ENCODE assay signal across 13 mouse cellular contexts in the genomic region with DNA sequence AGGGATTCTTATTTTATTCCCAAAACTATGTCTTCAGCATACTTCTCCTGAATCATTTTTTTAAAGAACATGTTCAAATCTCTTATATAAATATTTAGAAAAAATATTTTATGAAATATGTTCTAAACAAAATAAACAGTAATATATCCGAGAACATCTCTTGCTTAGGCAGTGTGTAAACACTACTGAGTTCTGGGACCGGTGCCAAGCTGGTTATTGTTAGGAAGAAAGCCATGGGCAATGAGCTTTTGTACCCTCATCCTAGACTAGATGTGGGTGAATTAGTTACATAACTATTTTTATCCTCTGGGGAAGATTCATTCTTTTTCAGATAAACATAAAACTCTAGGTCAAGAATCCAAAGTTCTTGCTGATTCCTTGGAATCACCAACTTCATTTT.
DNase-seq lines count a peak whose midpoint lies in the region; ATAC-seq lines count a peak whose summit lies in the region.
"Had no signal": no experiment of that assay in that cellular context is flagged by ENCODE, and none has a peak within 500 bp of the region (broad histone marks: within the 10 kb centered on the region; RNA-seq: fewer than 3 reads in every experiment).

No protein-coding gene starts in this region.

- no peaks in the 10 kb centered on the region for H3K27me3 ChIP-seq in forebrain, embryonic 14.5 days (replicated peaks; ENCODE audit: control insufficient read depth, insufficient read depth, low read length)
- H3K27me3 ChIP-seq in forebrain, embryonic 16.5 days (replicated peaks; ENCODE audit: control insufficient read depth, insufficient read depth, low read length), result no peaks in the 10 kb centered on the region
- no peaks in the 10 kb centered on the region for H3K27me3 ChIP-seq in midbrain, embryonic 14.5 days (ENCODE audit: control insufficient read depth, insufficient read depth, low read length)
- no peaks in the 10 kb centered on the region for H3K27me3 ChIP-seq in midbrain, embryonic 16.5 days (ENCODE audit: control insufficient read depth, insufficient read depth, low read depth, low read length)
- H3K27me3 ChIP-seq in kidney, embryonic 16.5 days (ENCODE audit: insufficient read depth, low read length), result no peaks in the 10 kb centered on the region
- H3K27me3 ChIP-seq: heart, embryonic 15.5 days; hindbrain, embryonic 13.5 days; stomach, embryonic 15.5 days had no signal

- no peak overlapping the region for H3K9ac ChIP-seq in forebrain, embryonic 14.5 days (ENCODE audit: low read length)
- H3K9ac ChIP-seq in forebrain, embryonic 16.5 days (replicated peaks; ENCODE audit: low read depth, low read length), result no peak overlapping the region
- H3K9ac ChIP-seq in midbrain, embryonic 14.5 days (replicated peaks; ENCODE audit: low read length), result no peak overlapping the region
- H3K9ac ChIP-seq in midbrain, embryonic 16.5 days (ENCODE audit: low read depth, low read length), result no peak overlapping the region
- no peak overlapping the region for H3K9ac ChIP-seq in kidney, embryonic 16.5 days (replicated peaks; ENCODE audit: low read length)
- H3K9ac ChIP-seq: heart, embryonic 15.5 days; hindbrain, embryonic 13.5 days; stomach, embryonic 15.5 days had no signal

- H3K9me3 ChIP-seq in forebrain, embryonic 14.5 days (replicated peaks; ENCODE audit: control insufficient read depth, low read length), result no peaks in the 10 kb centered on the region
- no peaks in the 10 kb centered on the region for H3K9me3 ChIP-seq in forebrain, embryonic 16.5 days (ENCODE audit: control insufficient read depth, low read length)
- H3K9me3 ChIP-seq in midbrain, embryonic 14.5 days (ENCODE audit: control insufficient read depth, low read length), result no peaks in the 10 kb centered on the region
- H3K9me3 ChIP-seq in midbrain, embryonic 16.5 days (replicated peaks; ENCODE audit: control insufficient read depth, low read length, poor library complexity, severe bottlenecking), result no peaks in the 10 kb centered on the region
- H3K9me3 ChIP-seq in kidney, embryonic 16.5 days (ENCODE audit: low read length), result no peaks in the 10 kb centered on the region
- H3K9me3 ChIP-seq: hindbrain, embryonic 13.5 days; stomach, embryonic 15.5 days had no signal

- H3K4me2 ChIP-seq in forebrain, embryonic 14.5 days (ENCODE audit: low read length), result no peak overlapping the region
- H3K4me2 ChIP-seq in forebrain, embryonic 16.5 days (ENCODE audit: low read length), result no peak overlapping the region
- H3K4me2 ChIP-seq in midbrain, embryonic 14.5 days (ENCODE audit: low read length), result no peak overlapping the region
- no peak overlapping the region for H3K4me2 ChIP-seq in midbrain, embryonic 16.5 days (ENCODE audit: low read length)
- H3K4me2 ChIP-seq in kidney, embryonic 16.5 days (replicated peaks; ENCODE audit: low read depth, low read length), result no peak overlapping the region
- H3K4me2 ChIP-seq: heart, embryonic 15.5 days; hindbrain, embryonic 13.5 days; stomach, embryonic 15.5 days had no signal

- no peaks in the 10 kb centered on the region for H3K4me1 ChIP-seq in forebrain, embryonic 14.5 days (ENCODE audit: control insufficient read depth, insufficient read depth, low read length)
- H3K4me1 ChIP-seq in forebrain, embryonic 16.5 days (replicated peaks; ENCODE audit: control insufficient read depth, insufficient read depth, low read length), result no peaks in the 10 kb centered on the region
- no peaks in the 10 kb centered on the region for H3K4me1 ChIP-seq in midbrain, embryonic 14.5 days (ENCODE audit: control insufficient read depth, insufficient read depth, low read length)
- H3K4me1 ChIP-seq in midbrain, embryonic 16.5 days (ENCODE audit: control insufficient read depth, insufficient read depth, low read length), result no peaks in the 10 kb centered on the region
- no peaks in the 10 kb centered on the region for H3K4me1 ChIP-seq in kidney, embryonic 16.5 days (ENCODE audit: insufficient read depth, low read length)
- H3K4me1 ChIP-seq: heart, embryonic 15.5 days; hindbrain, embryonic 13.5 days; stomach, embryonic 15.5 days had no signal

- no peak overlapping the region for H3K27ac ChIP-seq in forebrain, embryonic 14.5 days (ENCODE audit: low read depth, low read length)
- no peak overlapping the region for H3K27ac ChIP-seq in forebrain, embryonic 16.5 days (ENCODE audit: low read length)
- no peak overlapping the region for H3K27ac ChIP-seq in midbrain, embryonic 14.5 days (replicated peaks; ENCODE audit: low read depth, low read length)
- H3K27ac ChIP-seq in midbrain, embryonic 16.5 days (ENCODE audit: low read length), result no peak overlapping the region
- no peak overlapping the region for H3K27ac ChIP-seq in kidney, embryonic 16.5 days (ENCODE audit: low read length)
- H3K27ac ChIP-seq: heart, embryonic 15.5 days; hindbrain, embryonic 13.5 days; stomach, embryonic 15.5 days had no signal

- peak; percentile 30 for DNase-seq in forebrain, embryonic 14.5 days (ENCODE audit: low spot score)
- peak; percentile 8 for DNase-seq in midbrain, embryonic 14.5 days
- DNase-seq in layer of hippocampus, adult 9-11 months, result peak; percentile 9
- DNase-seq in right cerebral cortex, postnatal 4 days, result peak; percentile 19
- DNase-seq: adrenal gland, postnatal 36 days; cerebellum, adult 11 months; kidney, adult 11 months had no signal

- WGBS in forebrain, embryonic 14.5 days, result 69% methylated on average over 2 of the region's 2 CpGs
- WGBS in forebrain, embryonic 16.5 days, result 74% methylated on average over 2 of the region's 2 CpGs
- 80% methylated on average over 2 of the region's 2 CpGs for WGBS in midbrain, embryonic 14.5 days
- WGBS in midbrain, embryonic 16.5 days, result 79% methylated on average over 2 of the region's 2 CpGs
- WGBS in kidney, embryonic 16.5 days, result 80% methylated on average over 2 of the region's 2 CpGs

- no peak overlapping the region for H3K4me3 ChIP-seq in forebrain, embryonic 14.5 days (ENCODE audit: low read depth, low read length)
- H3K4me3 ChIP-seq in forebrain, embryonic 16.5 days (replicated peaks; ENCODE audit: low read length), result no peak overlapping the region
- no peak overlapping the region for H3K4me3 ChIP-seq in midbrain, embryonic 14.5 days (replicated peaks; ENCODE audit: low read depth, low read length)
- no peak overlapping the region for H3K4me3 ChIP-seq in midbrain, embryonic 16.5 days (ENCODE audit: low read depth, low read length)
- H3K4me3 ChIP-seq in kidney, embryonic 16.5 days (ENCODE audit: low read length), result no peak overlapping the region
- H3K4me3 ChIP-seq: heart, embryonic 15.5 days; hindbrain, embryonic 13.5 days; stomach, embryonic 15.5 days had no signal

- H3K36me3 ChIP-seq in forebrain, embryonic 14.5 days (ENCODE audit: control insufficient read depth, insufficient read depth, low read length), result no peaks in the 10 kb centered on the region
- H3K36me3 ChIP-seq in forebrain, embryonic 16.5 days (ENCODE audit: control insufficient read depth, insufficient read depth), result no peaks in the 10 kb centered on the region
- H3K36me3 ChIP-seq in midbrain, embryonic 14.5 days (ENCODE audit: control insufficient read depth, insufficient read depth, low read length), result no peaks in the 10 kb centered on the region
- no peaks in the 10 kb centered on the region for H3K36me3 ChIP-seq in midbrain, embryonic 16.5 days (ENCODE audit: control insufficient read depth, insufficient read depth, low read length)
- H3K36me3 ChIP-seq in kidney, embryonic 16.5 days (ENCODE audit: insufficient read depth, low read length), result no peaks in the 10 kb centered on the region
- H3K36me3 ChIP-seq: heart, embryonic 15.5 days; hindbrain, embryonic 13.5 days; stomach, embryonic 15.5 days had no signal

- no peak for ATAC-seq in forebrain, embryonic 14.5 days
- no peak for ATAC-seq in forebrain, embryonic 16.5 days
- no peak for ATAC-seq in midbrain, embryonic 14.5 days (ENCODE audit: low FRiP score, low TSS enrichment)
- no peak for ATAC-seq in midbrain, embryonic 16.5 days
- no peak for ATAC-seq in kidney, embryonic 16.5 days (ENCODE audit: low FRiP score, low TSS enrichment)
